Mouse (Mus musculus) kidney, adult 11 months (tissue): ENCODE measurements around the gene Tmem184a.

Source experiments
- DNase-seq: peaks from one replicate; pipeline ENCODE4 v3.0.0; 2022

The Tmem184a gene

GRCm38 (mm10) chr5:139792159-139792775, 27.4 kb downstream of the Tmem184a start:
- DNase-seq = no peak

- DNase-seq = peak; percentile 97
Observed at GRCm38 (mm10) chr5:139791227-139792158, 28.2 kb downstream of the Tmem184a start, which contains the start of gene Mafk. TSS of gene Mafk (plus strand) at chr5:139791513.

- DNase-seq = no peak
Observed at GRCm38 (mm10) chr5:139789466-139789865, 30.3 kb downstream of the Tmem184a start.

- DNase-seq = no peak
Observed at GRCm38 (mm10) chr5:139781406-139781805, 38.3 kb downstream of the Tmem184a start.

GRCm38 (mm10) chr5:139776966-139777365, 42.8 kb downstream of the Tmem184a start:
- DNase-seq = no peak

GRCm38 (mm10) chr5:139775216-139775926, 44.3 kb downstream of the Tmem184a start, which contains the start of gene Ints1:
TSS of gene Ints1 (minus strand) at chr5:139775674.
- DNase-seq = peak; percentile 95

- no peak for DNase-seq
Observed at GRCm38 (mm10) chr5:139768216-139768615, 51.5 kb downstream of the Tmem184a start.

- no peak for DNase-seq
Observed at GRCm38 (mm10) chr5:139764296-139764695, 55.4 kb downstream of the Tmem184a start.

GRCm38 (mm10) chr5:139758096-139758495, 61.6 kb downstream of the Tmem184a start:
- DNase-seq = no peak

- no peak for DNase-seq
Observed at GRCm38 (mm10) chr5:139756586-139756985, 63.1 kb downstream of the Tmem184a start.

- DNase-seq = no peak
Observed at GRCm38 (mm10) chr5:139756135-139756534, 63.6 kb downstream of the Tmem184a start.

GRCm38 (mm10) chr5:139754753-139755152, 65.0 kb downstream of the Tmem184a start:
- DNase-seq = no peak
